Mouse (Mus musculus) central nervous system, embryonic 14 days (tissue): ENCODE results near the gene Fkbp11. TPM values are rescaled to one million over a fixed set of nuclear protein-coding genes. Genes with fewer than 3 reads are reported as not detected.

ENCODE experiments used
- polyA plus RNA-seq: library from polyadenylated mRNA; depleted of rRNA; stranded (reverse); fragments of >200 nt; gene quantifications from 2 replicates; pipeline ENCODE4 v1.2.3, GENCODE M21; 2012; rRNA removed

Fkbp11 gene
- polyA plus RNA-seq = 6.5 and 15.6 TPM in 2 replicates

DNA sequence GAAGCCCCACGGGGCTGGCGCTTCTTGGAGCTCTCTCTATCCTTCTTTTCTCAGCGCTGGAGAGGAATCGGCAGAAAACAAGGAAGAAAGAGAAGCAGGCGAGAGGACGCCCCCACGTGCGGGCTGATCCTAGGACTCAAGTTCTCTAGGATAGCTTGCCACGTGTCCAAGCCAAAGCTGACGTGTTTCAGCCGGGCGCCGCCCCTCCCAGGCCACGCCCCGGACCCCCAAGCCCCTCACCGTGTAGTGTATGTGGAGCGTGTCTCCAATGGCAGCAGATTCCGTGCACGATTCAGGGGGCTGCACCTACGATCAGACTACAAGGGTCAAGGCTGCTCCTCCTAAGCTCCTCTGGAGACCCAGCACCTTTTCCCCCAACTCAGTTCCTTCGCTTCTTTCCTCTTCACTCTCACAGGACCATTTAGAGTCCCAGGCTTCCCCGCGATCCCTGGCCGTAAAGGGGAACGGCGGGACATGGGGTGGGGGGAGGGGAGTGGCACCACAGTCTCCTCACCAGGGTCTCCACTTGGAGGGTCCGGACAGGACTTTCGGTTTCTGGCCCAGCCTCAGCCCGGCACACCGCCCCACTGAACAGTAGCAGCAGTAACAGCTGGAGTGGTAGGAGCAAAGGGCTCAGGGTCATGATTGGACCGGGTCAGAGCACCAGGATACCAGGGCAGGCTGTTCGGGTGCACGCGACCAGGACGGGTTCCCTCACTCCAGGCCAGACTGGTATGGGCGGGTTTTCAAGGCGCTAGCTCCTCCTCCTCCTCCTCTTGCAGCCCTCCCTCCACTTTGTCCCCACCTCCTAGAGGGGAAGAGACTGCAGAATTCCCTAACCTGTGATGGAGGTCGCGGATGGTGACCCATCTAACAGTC lies at the start of gene Fkbp11:
Gene Fkbp11 (minus strand): TSS at position 756 of the 879 bp plus-strand sequence.

GRCm38 (mm10) chr15:98777762-98778161 lies 49.8 kb upstream of the Fkbp11 start, which contains the start of gene Wnt10b:
Gene Wnt10b (minus strand): TSS chr15:98778150.

GRCm38 (mm10) chr15:98762670-98763529 lies 34.9 kb upstream of the Fkbp11 start, which contains the start of gene Arf3:
Gene Arf3 (minus strand): TSS chr15:98763214.

DNA sequence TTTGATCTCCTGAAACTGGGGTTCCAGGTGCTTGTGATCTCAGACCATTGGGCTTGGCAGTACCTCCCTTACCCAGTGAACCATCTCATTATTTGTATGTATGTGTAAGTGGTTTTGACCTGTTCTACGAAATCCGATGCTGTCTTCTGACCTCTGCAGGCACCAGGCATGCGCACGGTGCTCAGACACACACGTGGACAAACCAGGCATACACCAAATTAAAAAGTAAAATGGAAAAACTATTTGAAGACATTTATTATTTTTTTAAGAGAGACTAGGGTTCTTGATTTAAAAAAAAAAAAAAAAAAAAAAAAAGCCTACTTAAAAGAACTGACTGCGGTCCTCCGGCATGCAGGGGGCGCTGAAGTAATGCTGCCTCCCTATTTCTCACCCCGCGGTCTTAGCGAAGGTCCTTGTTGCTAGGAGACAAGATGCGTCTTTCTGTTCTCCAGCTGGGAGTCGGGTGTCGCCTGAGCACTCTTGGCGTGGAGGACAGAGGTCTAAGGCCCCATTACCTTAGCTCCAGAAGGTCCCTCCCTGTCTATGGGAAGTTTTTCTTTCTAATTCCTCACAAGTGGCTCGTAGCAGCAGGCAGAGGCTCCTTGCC lies 20.1 kb downstream of the Fkbp11 start, which contains the start of gene Ccdc65:
Gene Ccdc65 (plus strand): TSS at position 442 of the 607 bp plus-strand sequence.

GRCm38 (mm10) chr15:98676940-98677728 lies 50.9 kb downstream of the Fkbp11 start, which contains the start of gene Rnd1:
Gene Rnd1 (minus strand): TSS chr15:98677461.

Other genes with a start within 250 kb of the Fkbp11 start
- gene Lalba, start 245.5 kb downstream of the Fkbp11 start, polyA plus RNA-seq = not detected in 2 replicates
- gene Olfr279, start 235.8 kb downstream of the Fkbp11 start, polyA plus RNA-seq = not detected in 2 replicates
- gene Kansl2, start 193.9 kb downstream of the Fkbp11 start, polyA plus RNA-seq = 117 and 125 TPM in 2 replicates
- gene Ccnt1, start 157.3 kb downstream of the Fkbp11 start, polyA plus RNA-seq = 22.8 and 23.3 TPM in 2 replicates
- 0.26 TPM in 1 of 2 replicates, not detected in the other for gene 4930415O20Rik, start 157.2 kb downstream of the Fkbp11 start, polyA plus RNA-seq
- gene Adcy6, start 118.1 kb downstream of the Fkbp11 start, polyA plus RNA-seq = 46.7 and 54.8 TPM in 2 replicates
- gene Cacnb3, start 97.4 kb downstream of the Fkbp11 start, polyA plus RNA-seq = 230 and 233 TPM in 2 replicates
- 53.2 and 54.3 TPM in 2 replicates for gene Ddx23, start 65.3 kb downstream of the Fkbp11 start, polyA plus RNA-seq
- 13.4 and 16.2 TPM in 2 replicates for gene Rnd1, start 50.7 kb downstream of the Fkbp11 start, polyA plus RNA-seq
- 2.3 and 2.6 TPM in 2 replicates for gene Ccdc65, start 20.0 kb downstream of the Fkbp11 start, polyA plus RNA-seq
- 99.4 and 113 TPM in 2 replicates for gene Arf3, start 35.0 kb upstream of the Fkbp11 start, polyA plus RNA-seq
- 0.76 and 3.2 TPM in 2 replicates for gene Wnt10b, start 50.0 kb upstream of the Fkbp11 start, polyA plus RNA-seq
- gene Wnt1, start 61.7 kb upstream of the Fkbp11 start, polyA plus RNA-seq = 1.4 and 1.5 TPM in 2 replicates
- gene Ddn, start 81.3 kb upstream of the Fkbp11 start, polyA plus RNA-seq = 1.6 and 1.8 TPM in 2 replicates
- 82.9 and 88.6 TPM in 2 replicates for gene Prkag1, start 103.3 kb upstream of the Fkbp11 start, polyA plus RNA-seq
- 28.4 and 31.1 TPM in 2 replicates for gene Kmt2d, start 143.0 kb upstream of the Fkbp11 start, polyA plus RNA-seq
- 31.8 and 35.6 TPM in 2 replicates for gene Rhebl1, start 166.3 kb upstream of the Fkbp11 start, polyA plus RNA-seq
- 0.82 and 1.7 TPM in 2 replicates for gene Dhh, start 170.3 kb upstream of the Fkbp11 start, polyA plus RNA-seq
- gene Lmbr1l, start 190.0 kb upstream of the Fkbp11 start, polyA plus RNA-seq = 97.9 and 103 TPM in 2 replicates
- 1,826 and 1,827 TPM in 2 replicates for gene Tuba1b, start 206.4 kb upstream of the Fkbp11 start, polyA plus RNA-seq
- 31.7 and 40.2 TPM in 2 replicates for gene Gm49450, start 225.4 kb upstream of the Fkbp11 start, polyA plus RNA-seq
- gene Tuba1a, start 225.5 kb upstream of the Fkbp11 start, polyA plus RNA-seq = 9,064 and 9,831 TPM in 2 replicates